Mouse (Mus musculus) layer of hippocampus, adult 2 months (tissue): ENCODE measurements around the gene Slc6a6. TPM values are rescaled to one million over a fixed set of nuclear protein-coding genes. Genes with fewer than 3 reads are reported as not detected.

Source experiments
- DNase-seq, 2 experiments: peaks; one replicate each; pipeline ENCODE4 v3.0.0; 2022; ENCODE audit warnings: low spot score in 2 of 2
- H3K27ac ChIP-seq: fragments of 200-600 bp; 2 replicates; pipeline ENCODE4 v1.8.1; 2022
- H3K4me3 ChIP-seq: fragments of 200-600 bp; 2 replicates; pipeline ENCODE4 v1.8.1; 2022; ENCODE audit warnings: mild to moderate bottlenecking
- CTCF ChIP-seq: fragments of 200-600 bp; conservative IDR thresholded peaks from 2 replicates; pipeline ENCODE4 v1.8.1; 2022; ENCODE audit warnings: antibody characterized with exemption, mild to moderate bottlenecking, moderate library complexity
- total RNA-seq, 2 experiments: library from RNA; stranded (reverse); gene quantifications; 2 replicates each; pipeline ENCODE4 v1.2.3; 2021

The Slc6a6 gene
- total RNA-seq, 2 experiments from 2014 or later, result 136 to 138 TPM

DNA sequence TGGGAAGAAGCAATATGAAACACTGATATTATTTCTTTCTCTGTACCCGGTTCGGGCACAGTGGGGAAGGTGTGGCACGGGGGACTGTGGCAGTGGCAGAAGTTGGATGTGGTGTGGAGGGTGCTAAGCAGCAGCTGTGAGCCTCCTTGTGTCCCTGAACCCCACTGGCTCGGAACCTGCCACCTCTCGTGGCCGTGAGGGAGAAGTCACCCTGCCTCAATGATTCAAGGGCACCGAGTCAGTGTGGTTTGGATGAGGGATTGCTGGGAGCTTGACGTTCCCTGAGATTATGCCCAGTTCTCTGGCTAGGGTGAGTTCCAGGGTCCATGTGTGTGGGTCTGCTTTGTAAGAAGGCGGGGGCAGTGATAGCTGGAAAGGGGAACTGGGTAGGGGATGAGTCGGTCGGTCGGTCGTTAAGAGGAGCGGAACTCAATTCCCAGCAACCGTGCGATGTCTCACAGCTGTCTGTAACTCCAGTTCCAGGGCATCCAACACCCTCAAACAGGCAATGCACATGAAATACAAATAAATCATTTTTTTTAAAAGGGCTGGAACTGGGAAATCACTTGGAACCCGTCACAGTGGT, 9.5 kb downstream of the Slc6a6 start:
- Histone ChIP-seq H3K4me3 (no peak overlapping the region), H3K27ac (peak overlapping the region; percentile 61; the same call in 1 of the 2 replicates)
- no peak for DNase-seq
- no peak for TF ChIP-seq CTCF

DNA sequence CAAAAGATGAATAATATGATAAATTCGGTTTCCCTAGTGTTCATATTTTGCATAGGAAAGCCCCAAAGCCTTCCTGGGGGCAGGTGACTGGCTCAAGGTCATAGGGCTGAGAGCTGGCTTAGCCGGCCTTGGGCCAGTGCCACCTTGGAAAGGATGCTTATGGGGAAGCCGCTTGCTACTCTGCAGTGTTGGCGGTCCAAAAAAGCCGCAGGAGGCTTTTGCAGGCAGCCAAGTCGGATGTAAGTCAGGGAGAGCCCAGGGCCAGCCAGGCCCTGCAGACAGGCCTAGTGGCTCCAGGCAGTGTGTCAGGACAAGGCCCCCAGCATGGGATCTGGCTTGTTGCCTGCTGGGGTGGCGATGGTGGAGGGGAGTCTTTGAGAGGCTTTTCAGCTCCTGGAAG, 10.8 kb downstream of the Slc6a6 start:
- Histone ChIP-seq H3K27ac (peak overlapping the region; percentile 61; the same call in 1 of the 2 replicates), H3K4me3 (no peak overlapping the region)
- no peak for DNase-seq
- no peak for TF ChIP-seq CTCF

DNA sequence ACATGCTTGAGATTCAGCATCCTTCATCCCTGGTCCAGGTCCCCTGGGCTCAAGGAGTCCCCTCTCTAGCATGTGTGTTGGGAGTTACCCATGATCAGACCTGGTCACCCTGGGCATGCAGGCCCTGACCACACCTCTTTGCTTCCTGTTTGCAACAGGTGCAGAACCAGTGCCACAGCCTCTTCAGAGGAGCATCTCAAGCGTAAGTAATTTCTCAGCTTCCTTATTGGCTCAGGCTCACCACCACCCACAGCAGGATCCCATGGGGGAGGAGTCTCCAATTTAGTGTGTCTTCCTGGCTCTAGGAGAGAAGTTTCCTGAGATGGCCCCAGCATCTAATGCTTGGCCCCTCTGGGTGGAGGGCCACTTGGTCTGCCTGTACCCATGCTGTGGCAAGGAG, 15.0 kb downstream of the Slc6a6 start:
- no peak for TF ChIP-seq CTCF
- DNase-seq, result no peak
- Histone ChIP-seq H3K27ac (no peak overlapping the region), H3K4me3 (no peak overlapping the region)

DNA sequence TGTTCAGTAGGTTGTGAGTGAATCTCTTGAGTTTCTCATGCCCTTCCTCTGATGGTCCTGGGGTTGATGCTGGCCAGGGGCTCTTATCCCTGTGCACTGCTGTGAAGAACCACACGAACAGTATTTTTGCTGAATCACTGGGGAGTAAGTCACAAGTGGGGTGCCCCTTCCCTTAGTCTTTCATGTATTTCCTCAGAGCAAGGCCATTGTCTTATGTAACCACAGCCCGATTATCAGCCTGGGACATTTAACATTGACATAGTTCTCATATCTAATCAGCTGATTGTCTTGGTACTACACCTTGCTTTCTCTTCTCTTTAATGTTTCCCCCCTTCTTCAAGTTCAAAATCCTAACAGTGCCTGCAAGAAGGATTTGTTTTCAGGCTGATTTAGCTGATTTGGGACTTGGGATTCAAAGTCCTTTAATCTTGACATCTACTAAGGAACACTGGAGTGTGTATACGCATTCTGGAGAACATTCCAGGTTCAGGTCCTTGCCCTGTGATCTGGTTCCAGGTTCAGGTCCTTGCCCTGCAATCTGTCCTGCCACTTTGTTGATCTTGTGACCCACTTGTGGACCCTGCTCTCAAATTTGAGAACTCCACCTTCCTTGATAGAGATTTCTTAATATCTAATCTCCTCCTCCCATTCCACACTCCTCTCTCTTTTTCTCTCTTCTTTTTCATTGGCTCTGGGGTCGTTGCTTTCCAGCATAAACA, 15.8 kb downstream of the Slc6a6 start:
- no peak for DNase-seq
- TF ChIP-seq CTCF, result no peak
- Histone ChIP-seq H3K27ac (0 out of 2 replicates have a peak overlapping the region, but pooled peaks have one; percentile 18), H3K4me3 (no peak overlapping the region)

DNA sequence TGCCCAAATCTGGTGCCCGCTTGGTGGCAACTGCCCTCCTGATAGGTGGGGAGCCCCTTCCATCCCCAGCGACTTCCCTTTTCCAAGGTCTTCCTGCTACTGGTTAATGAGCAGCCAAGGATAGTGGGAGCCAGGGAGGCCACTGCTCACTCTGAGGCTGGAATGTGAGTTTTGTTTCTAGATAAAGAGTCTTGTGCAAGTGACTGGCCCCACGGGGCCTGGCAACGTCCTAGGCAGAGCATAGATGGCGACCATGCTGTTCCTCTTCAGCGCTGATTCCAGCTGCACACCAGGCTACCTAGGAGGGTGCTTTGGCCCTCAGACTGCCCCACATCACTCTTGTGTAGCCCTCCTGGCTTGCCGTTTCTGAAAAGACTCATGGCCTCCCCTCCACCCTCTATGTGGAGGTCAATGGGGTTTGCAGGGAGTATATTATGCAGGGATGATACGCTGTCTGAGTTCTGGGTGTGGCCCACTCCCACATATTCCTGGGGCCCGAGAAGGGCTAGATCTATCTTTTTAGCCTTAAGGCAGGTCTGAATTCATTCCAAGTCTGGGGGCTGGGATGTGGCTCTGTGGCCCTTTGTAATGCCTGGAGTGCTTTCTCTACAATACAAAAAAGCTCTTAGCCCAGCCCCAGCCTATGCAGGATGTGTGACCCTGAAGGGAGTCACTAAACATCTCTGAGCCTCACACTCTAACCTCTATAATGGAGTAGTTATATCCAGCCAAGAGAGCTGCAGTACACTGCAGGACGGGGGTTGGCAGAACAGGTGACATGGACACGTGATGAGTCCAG, 17.2 kb downstream of the Slc6a6 start:
- no peak for DNase-seq
- Histone ChIP-seq H3K27ac (no peak overlapping the region), H3K4me3 (no peak overlapping the region)
- no peak for TF ChIP-seq CTCF

DNA sequence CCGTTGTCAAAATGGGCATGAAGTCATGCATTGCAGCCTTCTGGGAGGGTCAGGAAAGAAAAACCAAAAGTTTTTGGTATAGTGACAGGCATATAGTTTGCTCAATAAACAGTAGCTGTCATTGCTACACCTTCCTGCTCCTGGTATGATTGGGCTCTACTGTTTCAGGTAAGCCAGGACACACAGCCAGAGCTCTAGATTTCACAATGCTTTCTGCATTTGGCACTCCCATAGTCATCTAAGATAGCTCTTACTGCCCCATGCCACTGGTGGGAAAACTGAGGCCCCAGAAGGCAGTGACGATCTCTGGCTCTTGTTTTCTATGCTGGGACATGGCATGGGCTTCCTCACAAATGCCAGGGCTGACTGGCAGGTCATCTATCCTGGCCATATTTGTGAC, 19.6 kb downstream of the Slc6a6 start:
- DNase-seq, result no peak
- no peak for TF ChIP-seq CTCF

DNA sequence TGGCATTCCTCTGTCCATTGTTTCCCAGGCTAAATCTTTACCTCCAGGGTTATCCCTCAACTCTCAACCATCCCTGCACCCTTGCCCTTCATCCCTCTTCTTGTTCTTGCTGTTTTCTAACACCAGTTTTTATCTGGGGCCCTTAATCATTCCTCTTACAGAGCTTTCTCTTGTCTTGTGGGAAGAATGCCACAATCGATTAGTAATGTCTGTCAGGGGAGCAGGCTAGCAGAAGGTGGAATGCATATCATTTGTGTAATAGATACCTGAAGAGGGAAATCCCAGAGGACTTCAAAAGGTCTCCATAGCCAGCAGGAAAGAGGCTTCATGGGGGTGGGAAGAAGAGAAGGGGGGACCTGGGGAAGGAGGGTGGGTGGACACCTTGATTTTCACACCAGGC, 20.6 kb downstream of the Slc6a6 start:
- no peak for TF ChIP-seq CTCF
- H3K27ac ChIP-seq, result no peak overlapping the region
- H3K4me3 ChIP-seq, result no peak overlapping the region
- DNase-seq, result no peak

More for the DNA sequence above, 19.6 kb downstream of the Slc6a6 start:
- H3K4me3 ChIP-seq, result no peak overlapping the region
- H3K27ac ChIP-seq, result no peak overlapping the region

DNA sequence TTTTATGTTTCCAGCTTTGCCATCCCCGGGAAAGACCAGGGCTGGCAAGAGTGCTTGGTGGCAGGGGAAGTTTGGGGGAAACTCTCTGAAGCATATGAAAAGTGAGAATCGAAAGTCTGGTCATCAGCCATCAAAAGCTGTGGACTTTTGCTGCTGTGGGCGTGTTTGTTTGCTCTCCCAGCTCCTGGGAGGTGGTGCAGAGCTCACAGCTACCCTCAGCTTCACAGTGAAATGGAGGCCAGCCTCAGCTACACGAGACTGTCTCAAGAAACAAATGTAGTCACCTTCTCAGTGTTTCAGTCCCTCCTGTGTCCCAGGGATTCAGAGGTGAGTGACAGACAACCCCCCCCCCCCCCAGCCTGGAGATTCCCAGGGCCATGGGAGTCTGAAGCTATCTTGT, 21.8 kb downstream of the Slc6a6 start:
- no peak overlapping the region for H3K4me3 ChIP-seq
- 0 out of 2 replicates have a peak overlapping the region, but pooled peaks have one; percentile 39 for H3K27ac ChIP-seq
- TF ChIP-seq CTCF, result no peak
- DNase-seq, result no peak

DNA sequence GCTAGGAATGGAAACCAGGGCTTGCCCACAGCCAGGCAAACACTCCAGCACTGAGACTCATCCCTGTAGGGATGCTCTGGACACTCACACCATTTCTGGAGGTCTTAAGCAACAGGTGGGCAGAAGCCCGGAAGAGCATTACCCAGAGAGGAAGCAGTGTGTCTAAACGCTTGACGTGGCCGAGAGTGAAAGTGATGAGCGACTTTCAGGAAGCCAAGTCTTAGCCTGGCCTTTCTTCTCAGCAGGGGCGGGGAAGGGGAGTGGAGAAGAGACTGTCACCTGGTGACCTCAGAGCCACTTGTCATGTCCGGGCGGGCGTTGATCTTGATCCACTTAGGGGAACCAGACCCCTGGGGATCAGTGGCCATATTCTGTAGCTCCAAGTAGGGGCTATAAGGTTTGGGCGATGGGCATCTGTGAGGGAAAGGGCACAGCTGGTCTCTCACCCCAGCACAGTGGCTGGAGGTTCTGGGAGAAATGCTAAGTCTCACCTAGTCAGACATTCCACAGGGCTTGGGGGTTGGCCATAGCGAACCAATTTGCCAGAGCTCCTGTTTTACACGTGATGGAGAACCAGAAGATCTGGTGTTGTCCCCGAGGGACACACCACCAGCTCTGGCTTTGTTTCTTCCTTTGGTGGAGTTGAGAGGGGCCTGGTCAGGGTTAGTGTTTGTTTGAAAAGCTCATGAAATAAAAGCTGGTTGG, 22.4 kb downstream of the Slc6a6 start:
- H3K27ac ChIP-seq, result peak overlapping the region; percentile 39; the same call in 1 of the 2 replicates
- no peak overlapping the region for H3K4me3 ChIP-seq
- DNase-seq, result no peak
- TF ChIP-seq CTCF, result no peak

DNA sequence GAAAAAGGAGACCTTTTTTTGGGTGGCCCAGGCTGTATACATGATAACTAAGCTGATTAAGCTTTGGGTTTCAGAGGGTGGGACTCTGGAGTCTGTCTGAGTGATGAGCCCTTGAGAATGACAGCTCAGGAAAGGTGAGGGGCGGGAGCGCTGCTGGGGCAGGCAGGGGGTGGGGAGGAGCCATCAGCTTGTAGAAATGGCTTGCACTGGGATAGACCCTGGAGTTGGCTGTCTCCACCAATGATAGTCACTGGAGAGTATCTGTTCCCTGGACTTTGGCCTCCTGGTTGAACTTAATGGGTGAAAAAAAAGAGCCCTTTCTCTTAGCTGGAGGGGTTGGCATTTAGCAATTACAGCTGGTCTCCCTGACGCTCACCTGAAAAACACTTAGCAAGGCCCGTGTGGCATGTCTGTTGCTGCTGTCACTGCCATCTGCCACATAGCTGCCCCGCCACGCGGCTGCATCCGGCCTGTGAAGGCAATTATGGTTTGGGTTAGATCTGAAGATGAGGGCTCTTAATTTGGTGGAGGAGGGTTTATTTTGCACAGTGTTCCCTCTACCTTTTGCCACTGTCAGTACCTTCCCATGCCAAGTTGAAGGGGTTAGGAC, 23.5 kb downstream of the Slc6a6 start:
- TF ChIP-seq CTCF, result no peak
- Histone ChIP-seq H3K4me3 (no peak overlapping the region), H3K27ac (peak overlapping the region; percentile 77)
- no peak for DNase-seq

DNA sequence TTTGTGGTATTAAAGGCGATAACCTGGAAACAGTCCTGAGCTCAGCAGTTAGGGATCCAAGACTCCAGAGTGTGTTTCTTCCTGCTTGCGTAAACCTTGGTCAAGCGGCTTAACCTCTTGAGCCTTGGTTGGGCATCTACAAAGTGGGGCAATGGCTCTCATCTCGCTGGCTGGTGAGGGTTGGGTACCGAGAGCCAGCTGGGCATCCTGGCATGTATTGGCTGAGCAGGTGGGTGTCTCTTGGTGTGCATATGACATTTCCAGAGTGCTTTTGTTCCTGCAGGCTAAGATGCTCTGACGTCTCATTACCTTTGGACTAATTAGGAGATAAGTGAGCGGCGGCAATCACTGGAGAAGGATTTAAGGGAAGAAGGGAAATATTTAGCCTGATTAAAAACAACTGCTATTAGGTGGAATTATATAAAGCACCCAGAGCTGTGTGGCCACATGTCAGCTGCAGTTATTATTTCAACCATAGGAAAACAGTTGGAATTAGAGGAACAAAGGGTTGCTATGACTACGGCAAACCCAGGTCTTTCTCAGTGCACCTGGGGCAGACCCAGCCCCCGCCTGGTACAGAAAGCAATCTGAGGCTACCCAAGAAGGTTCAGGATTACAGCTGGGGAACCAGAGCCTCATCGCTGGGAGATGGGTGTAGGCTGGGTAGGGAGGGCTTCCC, 24.2 kb downstream of the Slc6a6 start:
- no peak for TF ChIP-seq CTCF
- Histone ChIP-seq H3K27ac (peak overlapping the region; percentile 77), H3K4me3 (no peak overlapping the region)
- DNase-seq, result no peak

DNA sequence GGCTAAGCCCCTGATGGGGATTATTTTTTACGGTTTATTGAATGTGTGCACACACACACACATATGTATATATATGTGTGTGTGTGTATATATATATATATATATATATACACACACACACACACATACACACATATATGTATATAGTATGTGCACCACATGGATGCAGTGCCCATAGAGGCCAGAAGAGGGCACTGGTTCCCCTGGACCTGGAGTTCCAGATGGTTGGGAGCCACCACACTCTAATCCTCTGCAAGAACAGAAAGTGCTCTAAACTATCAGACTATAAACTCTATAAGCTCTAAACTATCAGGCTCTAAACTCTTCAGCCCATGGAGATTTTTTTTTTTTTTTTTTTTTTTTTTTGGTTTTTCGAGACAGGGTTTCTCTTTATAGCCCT, 25.1 kb downstream of the Slc6a6 start:
- no peak for DNase-seq
- TF ChIP-seq CTCF, result peak; percentile 67
- peak overlapping the region; percentile 77 for H3K27ac ChIP-seq
- H3K4me3 ChIP-seq, result no peak overlapping the region
